Mouse (Mus musculus): Measurements from ENCODE around the gene Prpf19.

- TF ChIP-seq POLR2A (IDR thresholded peaks at IDR 0.05; ENCODE audit: insufficient read depth, low read depth, low read length) (no peak), CTCF (IDR thresholded peaks at IDR 0.05) (no peak), EP300 (IDR thresholded peaks at IDR 0.05; ENCODE audit: insufficient read depth, low read depth, low read length) (no peak)
These were observed 26.9 kb upstream of the Prpf19 start for GRCm38 (mm10) chr19:10867946-10868622.
